Mouse (Mus musculus): ENCODE data around the gene Ces1d.

- TF ChIP-seq CTCF (IDR thresholded peaks at IDR 0.05; ENCODE audit: low read depth) (no peak), EP300 (IDR thresholded peaks at IDR 0.05; ENCODE audit: low read depth) (no peak)
Observed at GRCm38 (mm10) chr8:93228673-93229370, 31.2 kb upstream of the Ces1d start.

Measured in liver, embryonic 14.5 days (tissue).